Mouse (Mus musculus) bone marrow macrophage, adult 2 months (primary cell): ENCODE measurements around the gene Ece1.

ENCODE experiments used
- CTCF ChIP-seq: IDR thresholded peaks from 2 replicates; pipeline ENCODE4 v1.5.1; 2012; ENCODE audit warnings: low read depth, mild to moderate bottlenecking, low read length, moderate library complexity
- POLR2A ChIP-seq: IDR thresholded peaks from 2 replicates; pipeline ENCODE4 v1.6.1; 2012; ENCODE audit warnings: mild to moderate bottlenecking, low read depth, low read length, borderline replicate concordance

- TF ChIP-seq CTCF (no peak), POLR2A (no peak)
Observed at GRCm38 (mm10) chr4:137896612-137897297, 34.7 kb downstream of the Ece1 start.
